Mouse (Mus musculus): Measurements from ENCODE around the gene Gm4881. TPM values are rescaled to one million over a fixed set of nuclear protein-coding genes. Genes with fewer than 3 reads are reported as not detected.

Gm4881 gene
- total RNA-seq, 2 experiments from 2014 or later: not detected

DNA sequence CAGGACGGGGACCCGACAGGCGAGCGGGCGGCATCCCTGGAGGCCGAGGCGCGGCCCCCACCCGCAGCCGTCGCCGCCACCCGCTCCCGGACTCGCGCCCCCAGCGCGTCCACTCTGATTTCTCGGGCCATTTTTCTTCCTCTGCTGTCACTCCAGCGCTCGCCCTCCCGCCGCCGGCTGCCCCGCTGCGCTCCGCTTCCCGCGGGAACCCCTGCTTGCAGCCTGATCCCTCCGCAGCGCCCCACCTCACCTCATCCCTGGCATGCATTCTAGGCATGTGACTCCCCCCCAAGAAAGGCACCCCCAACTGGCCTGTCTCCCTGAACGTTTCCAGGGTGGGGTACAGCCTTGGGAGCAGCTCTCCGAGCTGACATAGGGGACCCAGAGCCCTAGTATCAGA, 10.9 kb upstream of the Gm4881 start:
- intact Hi-C loops (cut with DNase I): no loop called here
- DNase-seq: no peak

DNA sequence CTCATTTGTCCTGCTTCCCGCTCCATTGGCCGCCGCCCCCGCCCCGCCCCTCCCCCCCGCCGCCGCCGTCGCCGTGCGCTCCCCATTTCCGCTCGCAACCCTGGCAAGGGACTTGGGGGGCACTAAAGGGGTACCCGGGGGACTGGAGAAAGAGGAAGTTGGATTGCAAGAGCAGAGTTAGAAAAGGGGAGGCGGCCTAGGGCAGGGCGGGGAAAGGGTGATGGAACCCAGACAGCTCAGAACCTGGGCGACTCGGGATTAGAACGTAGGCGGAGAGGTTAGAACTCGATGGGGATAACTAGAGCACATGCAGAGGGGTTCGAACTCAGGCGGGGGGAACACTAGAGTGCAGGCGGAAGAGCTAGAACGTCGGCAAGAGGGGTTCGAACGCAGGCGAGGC, 10.2 kb upstream of the Gm4881 start:
- intact Hi-C loops (cut with DNase I): no loop called here

DNA sequence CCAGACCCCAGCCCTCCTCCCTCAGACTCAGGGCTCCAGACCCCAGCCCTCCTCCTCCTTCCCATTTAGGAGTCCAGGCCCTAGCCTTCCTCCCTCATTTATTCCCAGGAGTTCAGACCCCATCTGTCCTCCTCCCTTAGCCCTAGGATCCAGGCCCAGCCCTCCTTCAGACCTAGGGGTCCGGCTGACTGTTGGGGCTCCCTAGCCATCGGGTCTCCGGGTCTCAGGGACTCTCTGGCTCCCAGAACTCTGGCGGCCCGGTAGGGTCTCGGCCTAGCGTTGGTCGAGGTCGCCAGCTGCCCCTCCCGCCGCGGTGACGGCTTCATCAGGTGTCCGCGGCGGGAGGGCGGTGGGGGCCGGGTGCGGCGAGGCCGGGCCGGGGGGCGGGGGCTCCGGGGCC, 9.7 kb upstream of the Gm4881 start:
- no peak for DNase-seq
- intact Hi-C loops (cut with DNase I): no loop called here

More for the DNA sequence above, 10.2 kb upstream of the Gm4881 start:
- no peak for DNase-seq

DNA sequence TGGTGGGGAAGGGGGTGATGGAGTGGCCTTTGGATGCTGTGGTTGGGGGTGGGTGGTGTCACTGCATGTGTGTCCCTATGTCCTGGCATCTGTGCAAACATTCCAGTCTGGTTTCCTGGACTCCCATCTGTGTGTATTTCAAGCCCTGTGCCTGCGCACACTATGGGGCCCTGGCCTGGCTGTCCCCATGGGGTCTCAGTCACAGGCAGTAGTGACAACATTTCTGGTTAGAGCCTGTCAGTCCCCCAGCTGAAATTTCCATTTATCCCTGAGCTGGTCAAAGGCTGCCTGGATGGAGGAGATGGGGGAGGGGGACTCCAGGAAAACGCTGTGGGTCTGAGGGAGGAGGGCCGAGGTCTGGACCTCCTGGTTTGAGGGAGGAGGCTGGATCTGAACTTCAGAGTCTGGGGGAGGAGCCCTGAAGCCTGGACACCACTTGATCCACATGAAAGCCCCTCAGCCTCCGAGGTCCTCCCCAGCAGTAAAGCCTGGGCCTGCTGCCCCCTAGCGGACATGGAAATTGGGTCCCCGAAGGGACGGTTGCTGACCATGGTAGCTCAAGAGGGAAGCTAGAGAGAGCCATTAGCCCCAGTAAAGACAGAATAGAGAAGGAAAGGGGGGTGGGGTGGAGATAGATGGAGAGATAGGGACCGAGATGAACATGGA, 5.8 kb upstream of the Gm4881 start:
- intact Hi-C loops (cut with DNase I): no loop called here

DNA sequence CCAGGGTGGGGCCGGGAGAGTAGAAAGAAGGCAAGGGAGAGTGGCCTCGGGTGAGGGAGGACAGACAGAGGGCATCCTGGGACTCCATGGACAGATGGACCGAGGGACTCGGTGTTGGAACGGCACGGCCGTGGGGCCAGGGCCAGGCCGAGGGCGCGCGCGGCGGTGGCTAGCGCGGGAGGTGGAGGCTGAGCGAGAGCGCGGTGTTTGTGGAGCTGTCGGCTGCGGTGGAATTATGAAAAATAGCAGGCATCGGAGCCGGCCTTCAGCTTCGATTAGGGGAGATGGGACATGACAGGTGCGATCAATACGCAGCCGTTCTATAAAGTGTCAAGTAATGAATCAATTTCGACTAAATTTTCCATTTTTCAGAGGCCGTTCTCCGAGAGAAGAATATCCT, 4.5 kb upstream of the Gm4881 start:
- no peak for DNase-seq
- intact Hi-C loops (cut with DNase I): no loop called here

More for the DNA sequence above, 5.8 kb upstream of the Gm4881 start:
- peak; percentile 85 for DNase-seq

DNA sequence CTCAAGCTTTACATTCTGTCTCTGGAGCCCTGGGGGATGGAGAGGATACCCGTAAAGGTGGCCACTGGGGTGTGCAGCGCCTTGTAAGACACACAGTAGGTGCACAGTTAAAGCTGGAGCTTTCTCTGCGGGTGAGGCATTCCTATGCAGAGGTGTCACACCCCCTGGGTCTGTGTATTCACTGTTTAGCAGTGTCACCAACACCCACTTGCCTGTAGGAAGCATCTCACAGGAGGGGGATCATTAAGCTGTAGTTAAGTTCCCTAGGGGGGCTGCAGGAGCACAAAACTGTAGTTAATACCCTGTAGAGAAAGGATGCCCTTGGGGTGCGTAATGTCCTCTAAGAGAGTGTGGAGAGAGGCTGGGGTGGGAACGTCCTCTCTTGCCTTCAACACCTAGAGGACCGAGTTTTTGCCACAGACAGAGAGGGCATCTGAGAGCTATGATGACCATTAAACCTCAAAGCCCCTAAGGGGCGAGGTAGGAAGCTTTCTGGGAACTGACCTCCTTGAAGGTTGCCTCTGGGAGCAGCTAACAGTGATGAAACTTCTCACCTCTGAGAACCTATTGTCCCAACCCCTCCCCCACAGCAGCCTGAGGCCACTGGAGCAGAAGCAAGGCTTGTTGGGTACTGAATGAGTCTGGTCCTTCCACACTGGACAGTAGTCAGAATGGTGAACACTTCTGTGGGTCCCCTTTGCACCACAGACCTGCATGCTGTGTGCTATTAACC, 3.2 kb upstream of the Gm4881 start:
- intact Hi-C loops (cut with DNase I): no loop called here
- DNase-seq: no peak

DNA sequence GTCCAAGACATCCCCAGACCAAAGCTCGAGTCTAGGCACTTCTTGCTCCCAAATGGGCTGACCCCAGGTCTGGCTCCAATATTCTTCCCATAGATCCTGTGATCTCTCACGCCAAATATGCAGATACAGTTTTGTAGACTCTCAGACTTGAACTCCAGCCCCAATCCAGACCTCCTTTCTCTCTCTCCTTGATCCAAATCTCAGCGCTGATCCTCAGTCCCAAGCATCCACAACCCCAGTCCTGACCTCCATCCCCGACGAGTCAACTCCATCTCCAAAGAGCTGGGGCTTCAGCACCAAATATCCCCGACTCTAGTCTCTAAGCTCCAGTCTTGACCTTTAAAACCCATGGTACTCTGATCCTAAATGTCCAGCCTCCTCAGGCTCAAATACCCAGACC, 653 bp downstream of the Gm4881 start:
- intact Hi-C loops (cut with DNase I): no loop called here
- DNase-seq: no peak

DNA sequence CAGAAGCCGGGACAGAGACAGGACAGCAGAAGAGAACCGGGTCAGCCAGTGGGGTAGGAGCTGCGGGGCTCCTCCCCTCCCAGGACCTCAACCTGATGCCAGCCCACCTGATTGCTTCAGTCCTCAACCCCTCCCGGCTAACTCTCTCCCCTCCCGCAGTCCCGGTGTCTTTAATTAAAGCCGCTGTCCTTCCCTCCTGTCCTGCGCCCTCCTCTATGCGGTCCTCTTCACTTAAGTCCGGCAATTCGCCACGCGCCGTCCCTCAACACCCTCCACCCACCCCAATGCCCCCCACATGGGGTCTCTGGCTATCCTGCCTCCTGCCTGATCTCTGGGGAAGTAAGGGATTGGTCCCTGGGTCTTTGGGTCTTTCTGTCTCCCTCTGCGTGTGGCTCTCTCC, 12.6 kb downstream of the Gm4881 start:
- intact Hi-C loops (cut with DNase I): no loop called here
- DNase-seq: no peak

DNA sequence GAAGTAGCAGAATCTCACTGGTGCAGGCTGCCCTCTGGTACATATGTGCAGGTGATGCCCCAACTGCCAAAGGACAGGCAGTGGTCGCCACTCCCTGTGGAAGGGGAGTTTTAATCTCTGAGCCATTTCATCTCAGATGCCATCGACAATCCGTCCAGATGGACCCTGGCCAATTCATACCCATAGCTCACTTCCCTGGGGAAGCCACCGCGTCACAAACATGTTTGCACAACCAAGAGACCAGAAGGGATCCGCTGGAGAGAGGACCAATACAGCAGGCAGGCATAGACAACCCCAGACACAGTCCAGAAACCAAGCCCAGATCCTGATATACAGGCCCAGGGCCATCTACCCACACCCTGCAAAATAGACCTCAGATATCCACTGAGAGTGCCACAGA, 13.8 kb downstream of the Gm4881 start:
- intact Hi-C loops (cut with DNase I): no loop called here
- DNase-seq: no peak

DNA sequence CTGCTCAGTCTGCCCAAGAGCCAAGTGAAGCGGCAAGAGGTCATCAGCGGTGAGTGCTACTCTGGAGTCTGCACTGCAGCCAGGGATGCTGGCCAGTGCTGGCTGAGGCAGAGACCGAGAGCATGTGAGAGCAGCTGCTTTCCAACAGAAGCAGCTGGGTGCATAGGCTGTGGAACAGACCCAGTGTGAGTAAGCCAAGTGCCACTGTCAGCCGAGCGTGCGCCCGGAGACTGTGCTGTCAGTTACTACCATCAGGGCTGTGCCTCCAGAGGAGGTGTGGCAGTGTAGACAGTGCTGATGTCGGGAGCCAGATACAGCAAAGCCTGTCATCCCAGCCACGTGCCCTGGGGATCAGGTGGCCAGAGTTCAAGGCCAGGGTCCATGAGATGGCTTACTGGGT, 24.6 kb downstream of the Gm4881 start:
- intact Hi-C loops (cut with DNase I): no loop called here

DNA sequence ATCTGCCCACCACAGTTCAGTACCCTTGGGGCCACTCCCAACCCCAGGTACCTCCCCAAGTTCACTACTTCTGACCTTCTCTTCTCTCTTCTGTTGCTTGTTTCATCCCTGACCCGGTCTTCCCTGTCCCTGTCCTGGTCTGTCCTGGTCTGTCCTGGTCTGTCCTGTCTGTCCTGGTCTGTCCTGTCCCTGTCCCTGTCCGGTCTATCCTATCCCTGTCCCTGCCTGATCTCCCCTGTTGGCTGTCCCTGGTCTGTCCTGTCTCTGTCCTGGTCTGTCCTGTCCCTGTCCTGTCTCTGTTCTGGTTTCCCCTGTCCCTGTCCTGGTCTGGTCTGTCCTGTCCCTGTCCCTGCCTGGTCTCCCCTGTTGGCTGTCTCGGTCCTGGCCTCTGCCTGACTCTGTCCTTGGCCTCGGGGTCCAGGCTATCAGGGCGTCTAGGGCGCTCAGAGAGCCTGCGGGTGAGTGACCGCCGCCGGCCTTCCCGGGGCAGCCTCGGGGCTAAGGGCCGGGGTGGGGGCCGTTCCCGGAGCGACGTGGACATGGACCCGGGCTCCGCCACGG, 25.5 kb downstream of the Gm4881 start:
- intact Hi-C loops (cut with DNase I): no loop called here
- no peak for DNase-seq

More for the DNA sequence above, 24.6 kb downstream of the Gm4881 start:
- DNase-seq: peak; percentile 75

DNA sequence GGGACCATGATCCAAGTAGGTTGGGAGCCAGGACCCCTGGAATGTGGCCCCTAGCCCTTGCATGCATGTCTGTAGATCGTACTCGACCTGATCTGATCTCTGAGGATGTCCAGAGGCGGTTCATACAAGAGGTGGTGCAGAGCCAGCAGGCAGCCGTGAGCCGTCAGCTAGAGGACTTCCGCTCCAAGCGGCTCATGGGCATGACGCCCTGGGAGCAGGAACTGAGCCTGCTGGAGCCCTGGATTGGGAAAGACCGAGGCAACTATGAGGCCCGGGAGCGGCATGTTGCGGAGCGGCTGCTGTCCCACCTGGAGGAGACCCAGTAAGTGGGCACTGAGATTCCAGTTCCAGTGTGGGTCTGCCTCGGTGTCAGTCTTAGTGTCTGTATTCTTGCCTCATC, 31.8 kb downstream of the Gm4881 start:
- no peak for DNase-seq
- intact Hi-C loops (cut with DNase I): no loop called here

DNA sequence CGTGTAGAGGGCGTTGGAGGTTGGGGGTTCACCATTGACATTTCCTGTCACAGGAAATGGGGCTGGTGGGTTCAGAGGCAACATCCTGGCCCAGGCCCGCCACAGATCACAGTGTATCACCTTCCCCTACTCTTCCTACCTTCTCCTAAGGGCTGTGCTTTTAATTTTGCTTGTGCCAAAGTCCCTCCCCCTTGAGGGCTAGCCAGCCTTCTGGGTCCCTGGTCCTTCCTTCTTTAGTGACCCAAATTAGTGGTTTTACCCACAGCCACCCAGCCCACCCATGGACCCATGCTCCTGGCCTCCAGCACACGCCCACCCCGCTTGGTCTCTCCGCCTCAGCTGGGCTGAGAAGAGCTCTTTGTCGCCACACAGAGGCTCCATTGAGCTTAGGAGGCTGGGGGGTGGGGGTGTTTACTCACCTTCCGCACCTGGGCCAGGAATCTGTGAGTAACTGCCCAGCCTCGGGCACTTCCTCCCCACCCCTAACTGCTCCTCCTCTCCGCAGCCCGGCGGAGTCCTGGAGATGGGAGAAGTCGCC, 37.0 kb downstream of the Gm4881 start:
- intact Hi-C loops (cut with DNase I): no loop called here
- no peak for DNase-seq

DNA sequence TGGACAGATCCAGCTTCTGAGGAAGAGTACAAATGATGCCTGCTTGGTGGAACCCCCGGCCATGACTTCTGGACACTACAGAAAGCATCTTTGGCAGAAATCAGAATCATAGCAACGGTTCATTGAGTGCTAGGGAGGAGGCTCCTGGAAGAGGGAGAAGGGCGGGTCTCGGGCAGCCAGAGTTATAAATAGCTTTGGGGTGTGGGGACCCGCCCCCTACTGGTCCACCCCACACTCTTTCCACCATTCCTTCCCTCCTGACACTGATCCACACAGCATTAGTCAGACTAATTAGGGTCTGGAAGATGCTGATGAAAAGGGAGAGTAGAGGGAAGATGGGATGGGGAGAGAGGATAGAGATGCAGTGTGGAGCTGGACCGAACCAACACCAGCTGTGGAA, 37.7 kb downstream of the Gm4881 start:
- intact Hi-C loops (cut with DNase I): no loop called here
- DNase-seq: no peak

DNA sequence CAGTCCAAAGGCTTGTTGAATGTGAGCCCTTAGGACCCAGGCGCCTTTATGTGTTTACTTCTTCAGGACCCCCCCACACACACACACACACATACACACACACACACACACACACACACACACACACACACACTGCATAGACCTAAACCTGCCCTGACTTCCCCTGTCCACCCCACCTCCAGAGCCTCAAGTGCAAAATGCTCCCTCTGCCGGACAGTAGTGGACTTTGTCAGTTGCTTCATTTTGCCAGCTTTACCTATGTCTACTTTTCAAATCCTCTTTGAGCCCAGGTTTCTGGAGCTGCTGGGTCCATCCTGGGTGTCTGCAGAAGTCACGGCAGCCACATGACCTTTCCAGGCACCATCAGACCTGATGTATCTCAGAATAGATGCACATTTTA, 39.4 kb downstream of the Gm4881 start:
- DNase-seq: peak; percentile 67
- intact Hi-C loops (cut with DNase I): no loop called here

DNA sequence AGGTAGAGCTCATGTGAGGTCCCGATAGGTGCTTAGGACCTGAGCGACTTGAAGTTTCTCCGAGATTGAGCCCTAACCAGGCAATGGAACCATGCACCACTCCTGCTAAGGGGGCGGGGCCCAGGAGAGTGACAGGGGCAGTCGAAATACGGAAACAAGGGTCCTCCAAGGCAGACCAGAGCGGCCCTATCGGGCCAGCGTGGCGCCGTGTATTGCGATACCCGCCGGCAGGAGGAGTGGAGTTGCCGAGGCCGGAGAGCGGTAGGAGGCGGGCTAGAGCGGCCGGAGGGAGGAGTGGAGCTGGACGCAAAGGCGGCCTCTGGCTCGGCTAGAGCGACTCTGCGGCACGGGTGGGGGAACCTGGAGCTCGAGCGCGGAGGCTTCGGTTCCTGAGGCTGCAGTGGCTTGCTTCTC, 40.2 kb downstream of the Gm4881 start:
- peak; percentile 98 for DNase-seq
- intact Hi-C loops (cut with DNase I): no loop called here

DNA sequence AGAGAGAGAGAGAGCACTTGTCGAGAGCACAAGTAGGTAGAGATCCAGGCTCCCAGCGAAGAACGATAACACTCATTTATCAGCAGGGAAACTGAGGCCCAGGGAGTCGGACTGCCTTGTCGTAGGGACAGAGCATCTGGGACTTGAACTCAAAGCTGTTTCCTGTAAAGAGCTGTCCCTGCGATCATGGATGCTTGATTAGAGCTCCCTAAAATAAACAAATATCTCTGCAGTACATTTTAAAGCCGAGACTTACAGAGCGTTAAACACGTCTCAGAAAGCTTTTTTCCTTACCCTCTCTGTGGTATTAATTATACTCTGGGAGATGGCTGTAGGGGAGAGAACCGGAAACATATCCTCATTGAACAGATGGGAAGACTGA, 40.9 kb downstream of the Gm4881 start:
- no peak for DNase-seq

DNA sequence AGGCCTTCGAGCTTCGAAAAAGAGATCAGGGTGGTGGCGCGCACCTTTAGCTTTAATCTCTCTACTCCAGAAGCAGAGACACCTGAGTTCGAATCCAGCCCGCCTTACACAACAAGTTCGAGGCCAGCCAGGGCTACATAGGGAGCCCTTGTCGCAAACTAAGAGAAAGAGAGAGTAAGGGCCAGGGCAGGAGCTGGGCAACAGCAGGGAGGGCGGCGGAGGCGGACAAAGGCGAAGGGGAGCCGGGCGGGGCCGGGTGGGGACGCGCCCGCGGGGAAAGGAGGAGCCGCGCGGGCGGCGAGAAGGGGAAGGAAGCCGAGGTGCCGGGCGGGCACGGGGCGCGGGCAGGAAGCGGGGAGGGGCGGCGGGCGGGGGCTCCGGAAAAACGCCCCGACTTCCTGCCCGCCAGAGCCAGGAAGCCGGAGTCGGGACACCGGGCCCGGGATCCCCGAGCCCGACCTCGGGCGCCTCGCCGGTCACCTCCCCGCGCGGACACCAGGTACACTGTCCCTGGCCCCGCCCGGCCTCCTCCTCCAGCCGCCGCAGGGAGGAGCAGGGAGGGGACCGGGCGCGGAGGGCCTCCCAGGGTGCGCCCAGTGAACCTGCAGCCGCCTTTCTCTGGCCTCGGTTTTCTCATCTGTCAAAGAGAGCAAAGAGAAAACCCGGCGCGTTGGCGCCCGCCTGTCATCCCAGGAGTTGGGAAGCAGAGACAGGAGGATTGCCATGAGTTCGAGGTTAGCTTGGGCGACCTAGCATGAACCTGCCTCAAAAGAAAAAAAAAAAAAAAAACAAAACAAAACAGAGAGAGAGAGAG, 41.5 kb downstream of the Gm4881 start, which contains the start of gene Arhgef1:
Arhgef1 (plus strand) TSS at position 283 of the 814 bp plus-strand sequence.
- intact Hi-C loops (cut with DNase I): no loop called here
- peak; percentile 35 for DNase-seq

More for the DNA sequence above, 40.9 kb downstream of the Gm4881 start:
- intact Hi-C loops (cut with DNase I): no loop called here

DNA sequence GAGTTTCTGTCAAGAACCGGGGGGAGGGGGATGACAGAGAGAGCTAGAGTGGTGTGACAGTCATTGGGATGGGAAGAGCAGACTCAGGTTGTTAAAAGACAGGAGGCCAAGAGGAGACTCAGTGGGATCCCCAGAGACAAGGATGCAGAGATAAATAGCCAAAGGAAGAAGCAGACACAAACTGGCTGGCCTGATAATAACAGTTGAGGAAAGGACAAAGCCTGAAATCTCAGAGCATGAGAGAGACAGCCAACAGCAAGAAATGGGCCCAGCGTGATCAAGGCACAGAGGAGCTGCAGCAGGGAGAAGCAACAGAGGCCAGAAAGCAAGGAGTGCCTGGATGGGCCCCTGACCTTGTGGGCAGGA, 42.0 kb downstream of the Gm4881 start:
- intact Hi-C loops (cut with DNase I): no loop called here
- DNase-seq: no peak

DNA sequence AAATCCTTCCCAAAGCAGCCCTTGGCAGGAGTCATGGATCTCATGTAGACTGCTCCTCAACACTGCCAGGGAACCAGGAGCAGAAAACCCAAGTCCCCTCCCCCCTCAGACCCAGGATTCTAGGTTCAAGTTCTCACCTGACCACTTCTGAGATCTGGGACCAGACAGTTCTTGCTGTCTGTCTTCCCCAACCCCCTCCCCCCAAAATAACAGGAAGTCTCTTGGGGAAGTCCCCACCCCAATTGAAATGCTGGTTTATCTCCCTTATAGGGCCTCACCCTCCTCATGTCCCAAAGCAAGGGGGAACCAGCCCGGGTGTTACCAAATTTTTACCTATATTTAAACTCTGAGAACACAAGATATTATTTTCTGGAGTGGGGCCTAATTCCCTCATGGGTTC, 42.5 kb downstream of the Gm4881 start:
- DNase-seq: no peak
- intact Hi-C loops (cut with DNase I): no loop called here

DNA sequence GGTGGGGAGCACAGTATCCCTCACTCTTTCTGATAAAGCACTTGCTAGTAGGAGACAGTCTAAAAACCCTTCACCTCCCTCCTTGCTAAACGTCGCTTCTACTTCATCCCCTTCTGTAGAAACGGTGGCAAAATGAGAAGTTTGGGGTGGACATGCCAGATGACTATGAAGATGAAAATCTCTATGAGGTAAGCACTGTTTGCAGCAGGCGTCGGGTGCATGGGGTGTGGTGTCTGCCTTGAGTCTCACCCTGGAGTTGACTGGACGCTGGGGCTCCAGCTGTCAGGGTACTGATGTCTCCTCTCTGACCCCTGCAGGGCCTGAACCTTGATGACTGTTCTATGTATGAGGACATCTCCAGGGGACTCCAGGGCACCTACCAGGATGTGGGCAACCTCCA, 43.2 kb downstream of the Gm4881 start:
- DNase-seq: no peak
- intact Hi-C loops (cut with DNase I): no loop called here
